Mouse (Mus musculus): ENCODE data around the gene Tmem54. TPM values are rescaled to one million over a fixed set of nuclear protein-coding genes. Genes with fewer than 3 reads are reported as not detected.
A peak's percentile ranks its signal among the peaks of the same experiment; 100 is the strongest.

The Tmem54 gene
- polyA plus RNA-seq, 1 experiment from 2014 or later, result 8.5 TPM

GRCm38 (mm10) chr4:129122107-129122506, 16.8 kb downstream of the Tmem54 start:
- no peak overlapping the region for H3K27ac ChIP-seq (ENCODE audit: low read depth, low read length)
- WGBS, result 37% methylated on average over 9 of the region's 9 CpGs
- no peak for ATAC-seq (ENCODE audit: low FRiP score, low TSS enrichment)
- H3K4me1 ChIP-seq (ENCODE audit: control insufficient read depth, insufficient read depth, low read length), result peaks cover 27% of the 10 kb centered on the region
- no peaks in the 10 kb centered on the region for H3K9me3 ChIP-seq (ENCODE audit: control insufficient read depth, low read length)
- no peaks in the 10 kb centered on the region for H3K36me3 ChIP-seq (ENCODE audit: control insufficient read depth, insufficient read depth, low read length)
- peaks cover 22% of the 10 kb centered on the region for H3K27me3 ChIP-seq (ENCODE audit: control insufficient read depth, insufficient read depth, low read length)
- no peak overlapping the region for H3K4me3 ChIP-seq (ENCODE audit: low read length)
- H3K9ac ChIP-seq (ENCODE audit: low read depth, low read length), result no peak overlapping the region
- no peak overlapping the region for H3K4me2 ChIP-seq (replicated peaks; ENCODE audit: low read depth, low read length)

DNA sequence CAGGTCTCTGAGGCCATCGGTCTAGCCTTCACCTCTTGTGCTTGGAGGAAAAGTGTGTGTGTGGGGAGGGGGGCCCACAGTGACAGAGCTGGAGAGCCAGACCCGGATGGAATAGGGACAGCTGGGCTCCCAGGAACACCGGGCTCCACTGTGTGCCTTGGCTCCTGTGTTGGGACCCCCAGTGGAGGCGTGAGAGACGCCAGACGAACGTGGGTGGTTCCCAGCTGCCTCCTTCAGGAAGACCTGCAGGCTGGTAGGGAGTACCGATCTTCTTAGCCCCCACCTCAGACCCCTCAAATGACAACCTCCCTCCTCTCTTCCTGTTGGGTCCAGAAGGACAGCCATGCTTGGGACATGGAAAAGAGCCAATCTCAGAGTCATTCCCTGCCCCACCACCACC, 17.4 kb downstream of the Tmem54 start:
- Histone ChIP-seq H3K9ac (ENCODE audit: low read depth, low read length) (no peak overlapping the region), H3K27me3 (ENCODE audit: control insufficient read depth, insufficient read depth, low read length) (peaks cover 22% of the 10 kb centered on the region), H3K4me1 (ENCODE audit: control insufficient read depth, insufficient read depth, low read length) (peaks cover 27% of the 10 kb centered on the region), H3K36me3 (ENCODE audit: control insufficient read depth, insufficient read depth, low read length) (no peaks in the 10 kb centered on the region), H3K4me2 (replicated peaks; ENCODE audit: low read depth, low read length) (no peak overlapping the region), H3K9me3 (ENCODE audit: control insufficient read depth, low read length) (no peaks in the 10 kb centered on the region), H3K27ac (ENCODE audit: low read depth, low read length) (no peak overlapping the region), H3K4me3 (ENCODE audit: low read length) (no peak overlapping the region)
- 42% methylated on average over 8 of the region's 8 CpGs for WGBS
- ATAC-seq (ENCODE audit: low FRiP score, low TSS enrichment), result no peak

- no peak overlapping the region for H3K4me3 ChIP-seq (ENCODE audit: low read length)
- no peaks in the 10 kb centered on the region for H3K36me3 ChIP-seq (ENCODE audit: control insufficient read depth, insufficient read depth, low read length)
- WGBS, result 4% methylated on average over 13 of the region's 13 CpGs
- H3K4me1 ChIP-seq (ENCODE audit: control insufficient read depth, insufficient read depth, low read length), result peaks cover 39% of the 10 kb centered on the region
- H3K4me2 ChIP-seq (replicated peaks; ENCODE audit: low read depth, low read length), result no peak overlapping the region
- H3K9ac ChIP-seq (ENCODE audit: low read depth, low read length), result no peak overlapping the region
- peaks cover 21% of the 10 kb centered on the region for H3K27me3 ChIP-seq (ENCODE audit: control insufficient read depth, insufficient read depth, low read length)
- H3K27ac ChIP-seq (ENCODE audit: low read depth, low read length), result no peak overlapping the region
- H3K9me3 ChIP-seq (ENCODE audit: control insufficient read depth, low read length), result no peaks in the 10 kb centered on the region
- no peak for ATAC-seq (ENCODE audit: low FRiP score, low TSS enrichment)
Observed at GRCm38 (mm10) chr4:129124652-129125146, 19.4 kb downstream of the Tmem54 start.

GRCm38 (mm10) chr4:129125736-129126451, 20.5 kb downstream of the Tmem54 start:
- 25% methylated on average over 19 of the region's 19 CpGs for WGBS
- peaks cover 12% of the 10 kb centered on the region for H3K27me3 ChIP-seq (ENCODE audit: control insufficient read depth, insufficient read depth, low read length)
- no peak for ATAC-seq (ENCODE audit: low FRiP score, low TSS enrichment)
- H3K27ac ChIP-seq (ENCODE audit: low read depth, low read length), result no peak overlapping the region; the same call in 1 of the 2 replicates
- H3K9ac ChIP-seq (ENCODE audit: low read depth, low read length), result no peak overlapping the region
- H3K4me3 ChIP-seq (ENCODE audit: low read length), result peak overlapping the region; percentile 6; the same call in 1 of the 2 replicates
- no peaks in the 10 kb centered on the region for H3K36me3 ChIP-seq (ENCODE audit: control insufficient read depth, insufficient read depth, low read length)
- H3K9me3 ChIP-seq (ENCODE audit: control insufficient read depth, low read length), result no peaks in the 10 kb centered on the region
- peak overlapping the region; percentile 24 for H3K4me2 ChIP-seq (replicated peaks; ENCODE audit: low read depth, low read length)
- H3K4me1 ChIP-seq (ENCODE audit: control insufficient read depth, insufficient read depth, low read length), result peaks cover 44% of the 10 kb centered on the region

DNA sequence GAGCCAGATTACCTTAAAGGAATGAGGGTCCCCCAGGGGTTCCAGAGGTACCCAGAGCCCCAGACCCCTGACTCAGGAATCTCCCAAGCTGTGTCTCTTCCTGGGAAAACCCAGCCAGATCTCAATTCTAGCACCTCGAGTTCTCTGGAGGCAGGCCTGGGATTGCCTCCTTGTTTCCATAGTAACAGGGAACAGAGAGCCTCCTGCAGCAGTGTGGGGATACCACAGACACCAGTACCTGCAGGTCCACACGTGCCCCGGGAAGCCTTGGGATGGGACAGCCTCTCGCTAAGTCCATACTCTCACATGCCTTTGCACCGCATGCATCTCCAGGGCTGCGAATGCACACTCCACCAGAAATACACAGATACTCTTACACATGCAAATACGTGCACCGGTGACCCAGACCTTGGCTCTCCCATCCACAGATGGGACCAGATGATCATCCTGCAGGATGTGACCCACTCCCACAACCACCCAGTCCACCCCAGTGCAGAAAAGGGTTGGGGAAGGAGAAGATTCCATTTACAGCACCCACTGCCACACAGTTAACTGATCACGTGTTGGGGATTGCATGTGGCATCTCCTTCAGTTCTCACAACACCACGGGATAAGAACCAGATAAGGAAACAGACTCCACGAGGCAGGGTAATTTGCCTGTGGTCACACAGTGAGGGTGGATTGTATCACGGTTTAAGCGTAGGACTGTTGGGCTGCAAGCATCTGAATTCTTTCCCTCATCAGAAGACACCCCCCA, 23.4 kb downstream of the Tmem54 start:
- H3K9ac ChIP-seq (ENCODE audit: low read depth, low read length), result no peak overlapping the region
- H3K27me3 ChIP-seq (ENCODE audit: control insufficient read depth, insufficient read depth, low read length), result 0 out of 2 replicates have a peak, but pooled peaks cover 3% of the 10 kb centered on the region
- H3K4me2 ChIP-seq (replicated peaks; ENCODE audit: low read depth, low read length), result no peak overlapping the region
- H3K4me1 ChIP-seq (ENCODE audit: control insufficient read depth, insufficient read depth, low read length), result peaks cover 35% of the 10 kb centered on the region
- no peaks in the 10 kb centered on the region for H3K36me3 ChIP-seq (ENCODE audit: control insufficient read depth, insufficient read depth, low read length)
- no peaks in the 10 kb centered on the region for H3K9me3 ChIP-seq (ENCODE audit: control insufficient read depth, low read length)
- H3K27ac ChIP-seq (ENCODE audit: low read depth, low read length), result no peak overlapping the region
- ATAC-seq (ENCODE audit: low FRiP score, low TSS enrichment), result no peak
- no peak overlapping the region for H3K4me3 ChIP-seq (ENCODE audit: low read length)
- 47% methylated on average over 13 of the region's 13 CpGs for WGBS

DNA sequence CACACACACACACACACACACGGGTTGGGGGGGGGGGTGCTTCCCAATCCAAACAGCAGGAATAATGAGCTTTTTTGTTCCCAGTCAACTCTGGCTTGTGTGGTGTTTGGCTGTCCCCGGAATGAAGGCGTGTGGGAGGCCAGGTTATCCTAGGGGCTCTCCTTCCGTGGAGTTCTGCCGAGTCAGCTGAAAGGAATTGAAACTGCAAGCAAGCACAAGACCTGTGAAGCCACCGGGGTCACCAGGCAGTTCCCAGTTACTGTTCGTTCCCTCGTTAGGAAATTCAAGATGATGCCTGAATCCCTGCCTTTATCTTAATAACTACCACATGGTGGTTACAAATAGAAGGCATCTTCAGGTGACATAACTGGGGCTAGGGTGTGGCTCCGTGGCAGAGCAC, 24.0 kb downstream of the Tmem54 start:
- no peak for ATAC-seq (ENCODE audit: low FRiP score, low TSS enrichment)
- H3K4me2 ChIP-seq (replicated peaks; ENCODE audit: low read depth, low read length), result no peak overlapping the region; the same call in 1 of the 2 replicates
- H3K27me3 ChIP-seq (ENCODE audit: control insufficient read depth, insufficient read depth, low read length), result 0 out of 2 replicates have a peak, but pooled peaks cover 3% of the 10 kb centered on the region
- peaks cover 35% of the 10 kb centered on the region for H3K4me1 ChIP-seq (ENCODE audit: control insufficient read depth, insufficient read depth, low read length)
- no peak overlapping the region for H3K4me3 ChIP-seq (ENCODE audit: low read length)
- H3K27ac ChIP-seq (ENCODE audit: low read depth, low read length), result no peak overlapping the region
- 29% methylated on average over 9 of the region's 9 CpGs for WGBS
- H3K9ac ChIP-seq (ENCODE audit: low read depth, low read length), result no peak overlapping the region
- H3K36me3 ChIP-seq (ENCODE audit: control insufficient read depth, insufficient read depth, low read length), result no peaks in the 10 kb centered on the region
- no peaks in the 10 kb centered on the region for H3K9me3 ChIP-seq (ENCODE audit: control insufficient read depth, low read length)

DNA sequence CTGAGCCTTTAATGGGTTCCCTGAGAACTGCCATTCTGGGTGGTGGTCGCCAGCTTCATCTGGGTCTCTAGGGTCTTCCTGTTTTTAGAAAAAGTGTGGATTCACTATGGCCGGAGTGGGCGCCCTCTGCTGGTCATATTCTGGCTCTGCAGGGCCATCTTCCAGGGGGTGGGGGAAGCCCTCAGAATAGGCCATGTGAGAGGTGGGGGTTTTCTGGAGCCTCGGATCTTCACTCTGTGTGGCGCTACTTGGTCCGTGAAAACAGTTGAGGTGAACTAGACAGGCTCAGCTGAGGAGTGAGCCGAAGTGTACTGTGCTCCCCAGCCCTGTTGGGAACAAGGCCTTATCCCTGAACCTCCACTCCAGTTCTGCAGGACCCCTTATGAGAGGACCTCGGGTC, 24.8 kb downstream of the Tmem54 start:
- H3K4me1 ChIP-seq (ENCODE audit: control insufficient read depth, insufficient read depth, low read length), result peaks cover 35% of the 10 kb centered on the region
- ATAC-seq (ENCODE audit: low FRiP score, low TSS enrichment), result peak; percentile 58
- no peaks in the 10 kb centered on the region for H3K9me3 ChIP-seq (ENCODE audit: control insufficient read depth, low read length)
- 4% methylated on average over 8 of the region's 8 CpGs for WGBS
- peak overlapping the region; percentile 52 for H3K4me2 ChIP-seq (replicated peaks; ENCODE audit: low read depth, low read length)
- H3K27ac ChIP-seq (ENCODE audit: low read depth, low read length), result peak overlapping the region; percentile 85
- 0 out of 2 replicates have a peak overlapping the region, but pooled peaks have one; percentile 53 for H3K9ac ChIP-seq (ENCODE audit: low read depth, low read length)
- H3K27me3 ChIP-seq (ENCODE audit: control insufficient read depth, insufficient read depth, low read length), result 0 out of 2 replicates have a peak, but pooled peaks cover 3% of the 10 kb centered on the region
- H3K4me3 ChIP-seq (ENCODE audit: low read length), result peak overlapping the region; percentile 34; the same call in 1 of the 2 replicates
- H3K36me3 ChIP-seq (ENCODE audit: control insufficient read depth, insufficient read depth, low read length), result no peaks in the 10 kb centered on the region

- peak; percentile 82 for ATAC-seq (ENCODE audit: low FRiP score, low TSS enrichment)
- Histone ChIP-seq H3K27ac (ENCODE audit: low read depth, low read length) (peak overlapping the region; percentile 85), H3K4me1 (ENCODE audit: control insufficient read depth, insufficient read depth, low read length) (peaks cover 34% of the 10 kb centered on the region), H3K9me3 (ENCODE audit: control insufficient read depth, low read length) (no peaks in the 10 kb centered on the region), H3K36me3 (ENCODE audit: control insufficient read depth, insufficient read depth, low read length) (no peaks in the 10 kb centered on the region), H3K9ac (ENCODE audit: low read depth, low read length) (peak overlapping the region; percentile 53; the same call in 1 of the 2 replicates), H3K27me3 (ENCODE audit: control insufficient read depth, insufficient read depth, low read length) (peaks cover 5% of the 10 kb centered on the region; the same call in 1 of the 2 replicates), H3K4me2 (replicated peaks; ENCODE audit: low read depth, low read length) (peak overlapping the region; percentile 52), H3K4me3 (ENCODE audit: low read length) (peak overlapping the region; percentile 34)
- WGBS, result 0% methylated on average over 17 of the region's 17 CpGs
Observed at GRCm38 (mm10) chr4:129130755-129131303, 25.5 kb downstream of the Tmem54 start.
